Mouse (Mus musculus): Measurements from ENCODE around the gene Chrdl2. TPM values are rescaled to one million over a fixed set of nuclear protein-coding genes. Genes with fewer than 3 reads are reported as not detected.
"Not testable (repeated sequence)": the region's sequence is repeated elsewhere in the genome, so short reads cannot be mapped to it uniquely, and the experiment has no call there.

The Chrdl2 gene
- total RNA-seq (2021), result not detected
- long read RNA-seq, experiment 1, result 0 reads
- long read RNA-seq, experiment 2, result 0 reads

GRCm38 (mm10) chr7:100005790-100006189, at the start of gene Chrdl2:
TSS of gene Chrdl2 (plus strand) at chr7:100006172.
- no peak for DNase-seq (ENCODE audit: low spot score in 2 of 2)

GRCm38 (mm10) chr7:99957226-99957965, 48.6 kb upstream of the Chrdl2 start:
- DNase-seq (ENCODE audit: low spot score in 2 of 2), result no peak

- not testable (repeated sequence) for DNase-seq (ENCODE audit: low spot score in 2 of 2)
Measured at GRCm38 (mm10) chr7:99960571-99960970, 45.4 kb upstream of the Chrdl2 start.

- DNase-seq (ENCODE audit: low spot score in 2 of 2), result no peak
Measured at GRCm38 (mm10) chr7:99961518-99961917, 44.5 kb upstream of the Chrdl2 start.

- no peak for DNase-seq (ENCODE audit: low spot score in 2 of 2)
Measured at GRCm38 (mm10) chr7:99962536-99963236, 43.3 kb upstream of the Chrdl2 start.

GRCm38 (mm10) chr7:99963237-99963860, 42.6 kb upstream of the Chrdl2 start:
- DNase-seq (ENCODE audit: low spot score in 2 of 2), result no peak

- DNase-seq (ENCODE audit: low spot score in 2 of 2), result no peak
Measured at GRCm38 (mm10) chr7:99965020-99965841, 40.7 kb upstream of the Chrdl2 start.

- DNase-seq (ENCODE audit: low spot score in 2 of 2), result no peak
Measured at GRCm38 (mm10) chr7:99966011-99966721, 39.8 kb upstream of the Chrdl2 start.

GRCm38 (mm10) chr7:99969151-99969550, 36.8 kb upstream of the Chrdl2 start:
- DNase-seq (ENCODE audit: low spot score in 2 of 2), result no peak

- DNase-seq (ENCODE audit: low spot score in 2 of 2), result no peak
Measured at GRCm38 (mm10) chr7:99971926-99972325, 34.0 kb upstream of the Chrdl2 start.

GRCm38 (mm10) chr7:99972912-99973311, 33.1 kb upstream of the Chrdl2 start:
- DNase-seq (ENCODE audit: low spot score in 2 of 2), result not testable (repeated sequence)

GRCm38 (mm10) chr7:99974208-99974970, 31.6 kb upstream of the Chrdl2 start:
- DNase-seq (ENCODE audit: low spot score in 2 of 2), result no peak

GRCm38 (mm10) chr7:99975819-99976575, 30.0 kb upstream of the Chrdl2 start:
- no peak for DNase-seq (ENCODE audit: low spot score in 2 of 2)

- no peak for DNase-seq (ENCODE audit: low spot score in 2 of 2)
Measured at GRCm38 (mm10) chr7:99978041-99978440, 27.9 kb upstream of the Chrdl2 start.

- DNase-seq (ENCODE audit: low spot score in 2 of 2), result no peak
Measured at GRCm38 (mm10) chr7:99979081-99979480, 26.9 kb upstream of the Chrdl2 start.

- peak; percentile 13 to 20 for DNase-seq (ENCODE audit: low spot score in 2 of 2)
Measured at GRCm38 (mm10) chr7:99979546-99980131, 26.3 kb upstream of the Chrdl2 start.

GRCm38 (mm10) chr7:99980132-99980591, 25.8 kb upstream of the Chrdl2 start, which contains the start of gene Rnf169:
TSS of gene Rnf169 (minus strand) at chr7:99980448.
- DNase-seq (ENCODE audit: low spot score in 2 of 2), result peak; percentile 63 to 84

- no peak for DNase-seq (ENCODE audit: low spot score in 2 of 2)
Measured at GRCm38 (mm10) chr7:99981311-99981710, 24.7 kb upstream of the Chrdl2 start.
